Mouse (Mus musculus) lung, adult 2 months (tissue): ENCODE measurements around the gene Pan3.

Experiments used
- CTCF ChIP-seq: fragments of 200-500 bp; IDR thresholded peaks from 2 replicates; pipeline ENCODE4 v1.5.1; 2011; ENCODE audit warnings: mild to moderate bottlenecking, low read length, control low read depth; ENCODE audit not compliant: insufficient read depth
- POLR2A ChIP-seq: fragments of 200-500 bp; IDR thresholded peaks from 2 replicates; pipeline ENCODE4 v1.6.1; 2011; ENCODE audit warnings: low read depth, mild to moderate bottlenecking, control low read depth, low read length, borderline replicate concordance; ENCODE audit errors: extremely low read depth

GRCm38 (mm10) chr5:147542291-147542690, 112.3 kb downstream of the Pan3 start:
- TF ChIP-seq POLR2A, result no peak
- no peak for TF ChIP-seq CTCF
